Mouse (Mus musculus): ENCODE measurements around the gene Atp5f1.
"Not testable (repeated sequence)": the region's sequence is repeated elsewhere in the genome, so short reads cannot be mapped to it uniquely, and the experiment has no call there.

Atp5f1 gene

GRCm38 (mm10) chr3:105959999-105960398, at the start of gene Atp5f1:
TSS of gene Atp5f1 (minus strand) at chr3:105960099.
- no peak for DNase-seq (ENCODE audit: low spot score)

DNA sequence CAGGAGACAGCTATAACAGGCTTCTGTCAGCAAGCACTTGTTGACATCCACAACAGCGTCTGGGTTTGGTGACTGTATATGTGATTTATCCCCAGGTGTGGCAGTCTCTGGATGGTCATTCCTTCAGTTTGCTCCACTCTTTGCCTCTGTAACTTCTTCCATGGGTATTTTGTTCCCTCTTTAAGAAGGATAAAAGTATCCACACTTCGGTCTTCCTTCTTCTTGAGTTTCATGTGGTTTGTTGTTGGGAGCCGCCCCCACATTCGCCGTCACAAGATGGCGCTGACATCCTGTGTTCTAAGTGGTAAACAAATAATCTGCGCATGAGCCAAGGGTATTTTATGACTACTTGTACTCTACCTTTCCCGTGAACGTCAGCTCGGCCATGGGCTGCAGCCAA, 43.5 kb upstream of the Atp5f1 start:
- DNase-seq (ENCODE audit: low spot score), result not testable (repeated sequence)

GRCm38 (mm10) chr3:106001416-106002370, 41.8 kb upstream of the Atp5f1 start:
- DNase-seq (ENCODE audit: low spot score), result no peak

DNA sequence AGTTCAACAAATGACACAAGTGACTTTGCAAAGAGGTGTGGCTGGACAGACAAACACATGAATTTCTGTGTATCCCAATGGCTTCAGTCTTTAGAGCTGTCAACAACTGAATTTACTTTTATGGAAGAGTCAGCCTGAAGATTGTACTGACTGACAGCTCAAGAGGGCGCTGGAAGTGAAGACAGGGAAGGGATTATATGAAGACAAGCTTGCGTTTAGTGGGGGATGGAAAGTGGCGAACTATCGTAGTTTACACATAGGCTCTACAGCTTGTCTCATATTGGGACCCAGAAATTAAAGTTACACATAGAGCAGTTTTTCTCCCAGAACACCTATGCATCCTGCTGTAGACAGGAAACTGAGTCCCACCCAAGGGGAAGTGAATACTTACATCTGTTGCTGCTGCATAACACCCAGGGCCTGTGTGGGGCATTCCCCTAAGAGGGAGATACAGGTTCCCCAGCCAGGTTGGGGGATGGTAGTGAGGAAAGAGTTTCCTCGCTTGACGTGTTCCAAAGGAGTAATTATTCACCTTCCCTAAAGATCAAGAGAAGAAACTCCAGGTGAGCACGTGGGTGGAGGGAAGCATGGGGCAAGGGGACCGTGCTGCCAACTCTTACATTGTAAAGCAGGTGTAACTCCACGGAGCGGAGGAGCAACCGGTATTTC, 40.9 kb upstream of the Atp5f1 start:
- no peak for DNase-seq (ENCODE audit: low spot score)

DNA sequence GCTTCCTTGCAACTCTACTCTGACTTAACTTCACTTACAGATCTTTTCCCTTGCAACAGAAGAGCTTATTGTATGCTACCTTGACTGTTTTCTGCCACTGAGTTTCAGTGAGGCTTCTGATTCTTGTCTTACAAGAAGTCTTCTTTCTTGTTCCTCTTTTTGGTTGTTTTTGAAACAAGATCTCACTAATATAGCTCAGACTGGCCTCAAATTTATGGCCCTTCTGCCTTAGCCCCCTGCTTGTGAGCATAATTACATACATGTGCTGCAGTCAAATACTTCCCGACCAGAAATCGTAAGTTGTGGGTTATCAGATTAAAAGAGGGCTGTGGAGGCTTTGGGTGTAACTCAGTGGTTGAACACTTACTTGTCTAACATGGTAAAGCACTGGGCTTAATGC, 34.8 kb upstream of the Atp5f1 start:
- no peak for DNase-seq (ENCODE audit: low spot score)

GRCm38 (mm10) chr3:105991653-105992283, 31.9 kb upstream of the Atp5f1 start:
- DNase-seq (ENCODE audit: low spot score), result peak; percentile 69

DNA sequence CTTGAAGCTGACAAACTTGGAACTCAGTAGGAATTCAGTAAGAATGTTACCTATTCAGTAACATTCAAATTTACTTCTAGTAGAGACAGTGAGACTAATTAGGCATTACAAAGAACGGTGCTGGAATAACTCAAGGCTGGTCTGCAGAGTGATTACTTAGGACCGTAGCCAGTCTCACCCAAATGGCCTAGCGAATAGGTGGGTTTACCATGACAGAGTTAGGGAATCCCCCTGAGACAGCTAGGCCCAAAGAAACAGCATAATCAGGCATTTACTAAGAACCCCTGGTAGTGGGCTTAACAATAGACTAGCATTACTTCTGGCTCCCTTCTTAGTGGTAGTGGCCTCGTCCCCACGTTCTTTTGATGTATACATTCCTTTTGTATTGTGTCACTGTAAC, 29.7 kb upstream of the Atp5f1 start:
- DNase-seq (ENCODE audit: low spot score), result not testable (repeated sequence)

GRCm38 (mm10) chr3:105974174-105974573, 14.3 kb upstream of the Atp5f1 start:
- DNase-seq (ENCODE audit: low spot score), result no peak

GRCm38 (mm10) chr3:105973411-105973810, 13.5 kb upstream of the Atp5f1 start, which contains the start of gene Ovgp1:
TSS of gene Ovgp1 (plus strand) at chr3:105973711.
- no peak for DNase-seq (ENCODE audit: low spot score)

- DNase-seq (ENCODE audit: low spot score), result no peak
Measured at GRCm38 (mm10) chr3:105971831-105972446, 12.0 kb upstream of the Atp5f1 start.

- DNase-seq (ENCODE audit: low spot score), result no peak
Measured at GRCm38 (mm10) chr3:105960700-105961099, 801 bp upstream of the Atp5f1 start.

- no peak for DNase-seq (ENCODE audit: low spot score)
Measured at GRCm38 (mm10) chr3:105959585-105959984, 314 bp downstream of the Atp5f1 start.

DNA sequence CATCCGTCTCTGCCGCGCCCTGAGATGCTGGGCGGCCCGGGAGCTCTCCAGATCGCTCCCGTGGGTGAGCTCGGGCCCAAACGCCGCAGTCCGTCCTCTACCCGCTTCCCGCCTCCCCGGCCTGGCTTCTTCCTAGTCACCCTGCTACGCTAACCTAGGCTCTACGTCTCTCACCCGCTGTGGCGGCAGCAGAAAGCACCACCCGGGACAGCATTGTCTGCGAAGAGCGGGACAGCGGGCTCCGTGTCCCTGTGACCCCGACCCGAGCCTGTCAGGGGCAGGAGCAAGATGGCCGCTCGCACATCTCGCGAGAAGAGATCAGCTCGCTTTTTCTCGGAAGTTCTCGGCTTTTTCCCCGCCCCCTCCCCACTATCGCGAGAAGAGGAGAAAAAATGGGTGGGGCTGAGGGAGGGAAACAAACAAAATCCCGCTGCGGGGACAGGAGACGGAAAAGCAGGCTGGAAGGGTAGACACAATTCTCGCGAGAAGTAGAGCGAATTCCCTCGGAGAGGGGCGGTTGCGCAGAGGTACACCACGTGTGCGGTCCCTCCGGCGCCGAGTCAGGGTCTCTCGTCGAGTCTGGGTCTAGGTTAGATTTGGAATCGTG, 822 bp downstream of the Atp5f1 start, which contains the start of gene Wdr77:
Gene Wdr77 (plus strand): TSS at position 396 of the 607 bp plus-strand sequence.
- DNase-seq (ENCODE audit: low spot score), result peak; percentile 97

GRCm38 (mm10) chr3:105958204-105958603, 1.7 kb downstream of the Atp5f1 start:
- DNase-seq (ENCODE audit: low spot score), result no peak

GRCm38 (mm10) chr3:105957235-105957634, 2.7 kb downstream of the Atp5f1 start:
- no peak for DNase-seq (ENCODE audit: low spot score)

- DNase-seq (ENCODE audit: low spot score), result no peak
Measured at GRCm38 (mm10) chr3:105951348-105951747, 8.6 kb downstream of the Atp5f1 start.

GRCm38 (mm10) chr3:105936111-105936510, 23.8 kb downstream of the Atp5f1 start:
- no peak for DNase-seq (ENCODE audit: low spot score)

GRCm38 (mm10) chr3:105935033-105935432, 24.9 kb downstream of the Atp5f1 start:
- peak; percentile 68 for DNase-seq (ENCODE audit: low spot score)

- DNase-seq (ENCODE audit: low spot score), result no peak
Measured at GRCm38 (mm10) chr3:105933926-105934325, 26.0 kb downstream of the Atp5f1 start.

- DNase-seq (ENCODE audit: low spot score), result no peak
Measured at GRCm38 (mm10) chr3:105932240-105933071, 27.4 kb downstream of the Atp5f1 start, which contains the start of gene I830077J02Rik. TSS of gene I830077J02Rik (minus strand) at chr3:105932664.

GRCm38 (mm10) chr3:105931095-105931494, 28.8 kb downstream of the Atp5f1 start:
- DNase-seq (ENCODE audit: low spot score), result no peak
